Mouse (Mus musculus) naive thymus-derived CD4-positive, alpha-beta T cell, adult 2 months (primary cell): Measurements from ENCODE around the gene Tsc22d4.
A peak's percentile ranks its signal among the peaks of the same experiment; 100 is the strongest.

ENCODE experiments used
- DNase-seq: peaks from one replicate; pipeline ENCODE4 v3.0.0-alpha.2; 2011; ENCODE audit warnings: low read depth

Tsc22d4 gene

DNA sequence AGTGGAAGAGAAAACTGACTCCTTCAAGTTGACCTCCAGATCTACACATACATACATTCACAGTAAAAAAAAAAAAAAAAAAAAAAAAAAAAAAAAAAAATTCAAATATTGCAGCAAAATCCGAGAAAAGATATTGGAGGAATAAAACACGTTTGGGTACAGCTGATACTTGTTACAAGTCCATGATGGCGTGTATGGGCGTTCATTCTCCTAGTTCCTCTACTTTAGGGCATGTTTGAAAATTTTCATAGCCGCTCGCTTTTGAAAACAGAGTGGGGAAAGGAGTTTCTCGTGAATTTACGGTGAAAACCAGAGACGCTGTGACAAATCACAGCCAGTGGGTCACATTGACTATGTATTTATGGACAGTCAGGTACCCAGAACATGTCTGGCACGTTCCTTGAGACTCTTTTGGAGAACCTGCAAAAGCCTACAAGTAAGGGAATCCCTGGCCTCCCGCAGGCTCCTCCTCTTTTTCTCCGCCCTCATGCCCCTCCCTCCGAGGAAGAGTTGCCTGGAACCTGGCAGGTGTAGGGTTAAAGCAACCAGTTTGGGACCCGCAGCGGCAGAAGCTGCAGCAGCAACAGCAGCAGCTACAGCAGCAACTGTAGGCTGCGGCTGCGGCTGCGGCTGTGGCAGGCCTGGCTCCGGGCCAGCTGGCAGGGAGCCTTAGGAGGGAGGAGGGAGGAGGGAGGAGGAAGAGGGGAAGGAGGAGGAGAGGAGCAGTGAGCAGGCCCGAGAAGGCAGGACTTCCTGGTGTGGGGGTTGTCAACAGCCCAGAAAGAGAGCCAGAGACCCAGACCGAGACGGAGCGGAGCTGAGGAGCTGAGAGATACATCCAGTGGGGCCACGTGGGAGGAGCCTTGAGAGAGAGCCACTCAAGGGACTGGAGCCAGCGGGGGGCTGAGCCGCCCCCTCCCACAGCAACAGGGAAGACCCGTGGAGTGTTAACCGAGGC, at the start of gene Tsc22d4:
Gene Tsc22d4, plus strand, starts transcription at position 517 of the 958 bp plus-strand sequence.
- peak; percentile 94 for DNase-seq

DNA sequence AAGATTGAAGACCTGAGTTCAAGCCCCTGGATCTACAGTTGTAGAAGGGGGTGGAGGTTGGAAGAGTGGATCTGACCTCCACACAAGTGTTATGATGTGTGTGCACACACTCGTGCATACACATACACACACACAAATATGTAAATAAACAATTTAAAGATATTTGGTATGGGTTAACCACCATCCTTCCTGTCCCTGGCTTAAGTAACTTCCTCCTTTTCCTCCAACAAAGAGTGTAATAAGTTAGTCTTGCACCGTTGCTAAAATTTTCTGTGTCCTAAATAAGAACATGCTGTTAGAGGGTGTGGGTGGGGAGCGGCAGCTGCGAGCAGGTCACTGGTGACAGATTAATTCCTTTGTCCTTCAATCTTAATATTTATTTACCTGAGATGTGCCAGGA, 49.6 kb upstream of the Tsc22d4 start:
- DNase-seq, result no peak

DNA sequence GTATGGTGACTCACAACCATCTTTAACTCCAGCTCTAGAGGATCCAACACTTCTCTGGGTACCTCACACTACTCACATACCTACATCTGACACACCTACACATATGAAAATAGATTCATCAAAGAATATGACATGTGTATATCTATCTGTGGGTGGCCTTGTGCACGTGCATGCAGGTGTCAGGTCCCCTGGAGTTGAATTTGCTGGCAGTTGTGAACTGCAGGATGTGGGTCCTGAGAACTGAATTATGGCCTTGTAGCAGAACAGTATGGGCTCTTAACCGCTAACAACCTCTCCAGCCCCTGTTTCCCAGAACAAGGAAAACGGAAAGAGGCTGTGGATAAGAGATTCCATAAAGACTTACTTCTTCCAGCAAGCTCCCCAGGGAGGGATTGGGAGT, 46.5 kb upstream of the Tsc22d4 start:
- no peak for DNase-seq

DNA sequence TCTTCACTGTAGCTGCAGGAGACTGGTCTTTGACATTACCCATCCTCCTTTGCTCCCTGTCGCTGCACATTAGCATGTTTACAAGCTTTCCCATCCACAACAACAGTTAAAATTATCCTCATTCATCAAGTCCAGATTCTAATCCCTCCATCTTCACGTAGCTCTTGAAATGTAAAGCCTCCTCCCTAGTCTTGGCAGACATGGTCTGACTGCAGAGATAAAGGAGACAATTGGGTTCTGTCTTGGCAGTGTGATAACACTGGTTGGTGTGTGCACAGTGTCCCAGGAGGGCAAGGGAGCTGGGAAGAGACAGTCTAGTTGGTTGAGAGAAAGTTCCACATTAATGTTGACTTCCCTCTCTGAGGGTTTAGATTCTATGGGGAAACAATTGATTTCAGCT, 45.7 kb upstream of the Tsc22d4 start:
- no peak for DNase-seq

DNA sequence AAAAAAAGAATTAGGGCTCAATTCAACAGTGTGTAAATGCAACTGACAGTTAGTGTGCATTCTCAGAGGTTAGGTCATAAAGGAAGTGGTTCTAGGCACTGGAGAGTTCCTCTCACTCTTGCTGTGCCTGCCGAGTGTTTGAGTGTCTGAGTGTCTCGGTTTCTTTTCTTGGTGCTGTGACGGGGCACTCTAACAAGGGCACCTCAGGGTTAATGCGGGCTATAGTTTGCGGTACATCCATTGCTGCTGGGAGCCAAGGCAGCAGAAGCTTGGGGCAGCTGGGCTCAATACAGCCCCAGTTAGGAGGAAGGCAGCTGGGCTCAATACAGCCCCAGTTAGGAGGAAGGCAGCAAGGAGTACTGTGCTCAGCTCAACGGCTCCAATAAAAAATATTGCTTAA, 40.3 kb upstream of the Tsc22d4 start:
- peak; percentile 60 for DNase-seq

DNA sequence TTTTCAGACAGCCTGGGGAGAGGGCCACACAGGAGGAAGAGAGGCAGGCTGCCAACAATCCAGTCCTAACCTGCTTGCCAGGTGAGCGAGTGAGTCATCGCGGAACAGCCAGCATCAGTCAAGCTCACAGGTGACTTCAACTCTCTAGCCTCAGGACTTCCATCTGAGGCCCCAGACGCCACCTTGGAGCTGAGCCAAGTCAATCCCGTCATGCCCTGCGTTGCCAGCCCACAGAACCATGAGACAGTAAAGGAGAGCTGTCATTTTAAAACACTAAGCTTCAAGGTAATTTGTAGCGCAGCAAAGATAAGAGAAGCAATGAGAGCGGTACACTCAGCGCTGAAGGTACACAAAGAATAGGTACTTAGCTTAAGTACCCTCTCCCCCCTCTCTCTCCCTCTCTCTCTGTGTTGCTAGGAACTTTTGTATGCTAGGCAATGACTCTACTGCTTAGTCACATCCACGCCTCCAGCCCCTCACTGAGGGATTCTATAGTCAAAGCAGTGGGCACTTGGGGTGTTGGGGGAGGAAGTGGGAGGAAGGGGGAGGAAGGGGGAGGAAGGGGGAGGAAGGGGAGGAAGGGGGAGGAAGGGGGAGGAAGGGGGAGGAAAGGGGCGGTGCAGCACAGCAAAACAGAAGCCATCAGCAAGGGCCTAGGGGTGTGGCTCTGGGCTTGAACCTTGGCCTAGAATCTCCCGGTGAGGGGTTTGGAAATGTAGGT, 38.5 kb upstream of the Tsc22d4 start:
- DNase-seq, result peak; percentile 94

DNA sequence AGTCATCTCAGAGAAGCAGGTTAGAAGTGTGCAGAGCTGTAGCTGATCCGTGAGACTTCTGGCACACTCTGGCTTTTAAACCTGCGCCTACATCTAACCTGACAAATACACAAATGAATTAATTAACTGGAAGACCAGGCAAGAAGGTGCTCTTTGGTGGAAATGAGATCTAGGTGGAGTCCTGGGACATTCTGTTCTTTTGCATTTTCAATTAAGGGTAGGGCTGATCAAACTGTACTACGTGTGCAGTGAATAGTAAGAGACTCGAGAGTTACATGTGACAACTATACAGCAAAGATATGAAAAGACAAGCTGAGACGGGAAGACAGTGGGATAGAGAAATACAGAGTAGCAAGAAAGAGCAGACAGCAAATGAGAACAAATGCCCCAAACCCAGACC, 32.1 kb upstream of the Tsc22d4 start:
- DNase-seq, result no peak

DNA sequence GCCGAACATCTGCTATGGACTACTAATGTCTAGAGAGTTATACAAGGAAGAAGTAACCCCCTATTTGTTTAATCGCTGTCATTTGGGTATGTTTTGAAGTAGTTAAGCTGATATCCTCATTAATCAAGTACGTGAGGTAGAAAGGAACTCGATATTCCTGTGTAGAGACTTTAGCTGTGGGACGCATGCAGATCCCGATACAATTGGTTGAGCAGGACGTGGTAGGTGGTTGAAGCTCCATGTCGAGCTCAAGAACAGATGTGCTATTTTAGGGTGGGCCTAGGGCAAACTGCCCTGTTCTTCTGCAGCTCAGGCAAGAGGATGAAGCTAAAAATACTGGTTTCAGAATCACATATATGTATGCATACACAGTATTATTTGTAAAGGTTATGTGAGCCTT, 29.8 kb upstream of the Tsc22d4 start:
- DNase-seq, result no peak

DNA sequence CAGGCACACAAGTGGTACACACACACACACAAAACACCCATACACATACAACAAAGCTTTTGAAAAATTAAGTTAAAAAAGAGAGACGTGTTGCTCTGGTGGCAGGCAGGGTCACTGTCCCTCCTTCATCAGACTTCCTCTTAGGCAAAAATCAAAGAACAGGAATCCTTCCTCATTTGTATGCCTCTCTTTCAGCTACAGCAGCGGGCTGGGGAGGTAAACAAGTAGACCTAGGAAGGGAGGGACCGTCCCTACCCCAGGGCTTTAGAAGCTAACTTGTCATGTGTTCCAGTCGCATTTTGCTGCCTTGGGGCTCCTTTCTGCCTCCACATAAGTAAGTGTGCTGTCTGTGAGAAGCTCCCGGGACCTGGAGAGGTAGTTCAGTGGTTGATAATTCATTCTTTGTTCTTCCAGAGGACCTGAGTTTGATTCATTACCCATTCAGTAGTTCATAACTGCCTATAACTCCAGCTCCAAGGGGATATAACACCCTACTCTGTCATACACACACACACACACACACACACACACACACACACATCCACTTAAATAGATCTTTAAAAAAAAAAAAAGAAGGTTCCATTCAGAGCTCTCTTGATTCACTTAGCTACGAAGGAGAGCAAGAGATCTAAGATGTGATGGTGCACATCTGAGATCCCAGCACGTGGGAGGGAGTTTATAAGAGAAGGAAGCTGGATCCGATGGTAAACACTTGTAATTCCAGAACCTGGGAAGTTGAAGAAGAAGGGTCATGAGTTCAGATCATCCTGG, 27.3 kb upstream of the Tsc22d4 start:
- DNase-seq, result peak; percentile 78

DNA sequence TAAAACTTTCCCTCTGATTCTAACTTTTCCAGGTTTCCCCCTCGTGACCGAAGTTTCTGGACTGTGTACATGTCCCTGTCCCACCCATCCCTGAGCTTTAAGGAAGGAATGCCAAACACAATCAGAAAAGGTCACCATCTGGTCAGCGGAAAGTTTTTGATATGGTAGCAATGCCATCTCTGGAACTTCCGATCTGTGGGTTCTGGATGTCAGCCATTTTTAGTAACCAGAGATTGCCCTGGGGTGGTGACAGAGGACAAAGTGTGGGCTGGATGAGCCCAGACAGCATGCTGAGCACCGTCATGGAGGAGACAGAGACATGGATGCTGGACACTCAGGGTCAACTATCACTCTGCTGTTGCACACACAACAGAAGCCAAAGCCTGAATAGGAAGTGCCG, 26.4 kb upstream of the Tsc22d4 start:
- DNase-seq, result no peak

DNA sequence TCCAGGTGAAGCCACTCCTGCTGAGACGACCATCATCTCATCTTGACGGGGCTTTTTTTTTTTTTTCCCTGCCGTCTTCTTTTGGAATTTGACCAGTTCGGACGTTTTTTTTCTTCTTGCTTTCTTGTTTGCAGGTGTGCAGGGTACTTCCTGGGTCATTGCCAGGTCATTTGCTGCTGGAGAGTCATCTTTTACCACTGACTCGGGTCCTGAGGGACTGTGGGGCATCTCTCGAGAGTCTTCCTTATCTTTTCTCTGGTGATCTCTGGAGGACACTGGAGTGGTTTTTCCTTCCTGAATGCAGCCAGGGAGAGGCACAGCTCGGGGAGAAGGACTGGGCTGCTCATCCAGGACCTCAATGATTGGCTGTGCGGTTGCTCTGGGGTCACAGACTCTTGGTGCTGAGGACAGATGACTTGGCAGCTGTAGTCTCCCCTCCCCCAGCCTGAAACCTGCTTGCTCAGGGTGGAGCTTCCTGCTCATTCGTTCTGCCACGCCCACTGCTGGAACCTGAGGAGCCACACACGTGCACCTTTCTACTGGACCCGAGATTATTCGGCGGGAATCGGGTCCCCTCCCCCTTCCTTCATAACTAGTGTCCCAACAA, 24.9 kb upstream of the Tsc22d4 start:
- peak; percentile 51 for DNase-seq

DNA sequence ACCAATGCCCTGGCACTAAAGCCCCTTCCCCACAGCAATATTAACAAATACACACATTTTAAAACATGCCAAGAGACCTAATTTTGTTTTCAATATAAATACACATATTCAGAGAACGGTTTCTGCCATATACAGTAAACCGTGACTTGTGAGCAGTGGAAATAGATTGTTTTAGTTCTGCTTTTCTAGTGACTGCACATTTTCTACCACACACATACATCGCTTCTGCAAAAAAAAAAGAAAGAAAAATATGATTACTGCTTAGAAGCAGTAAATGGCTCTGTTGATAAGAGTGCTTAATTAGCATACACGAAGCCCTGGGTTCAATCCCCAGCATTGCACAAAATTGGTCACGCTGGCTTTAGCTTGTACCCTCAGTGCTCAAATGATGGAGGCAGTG, 21.7 kb upstream of the Tsc22d4 start:
- DNase-seq, result no peak

DNA sequence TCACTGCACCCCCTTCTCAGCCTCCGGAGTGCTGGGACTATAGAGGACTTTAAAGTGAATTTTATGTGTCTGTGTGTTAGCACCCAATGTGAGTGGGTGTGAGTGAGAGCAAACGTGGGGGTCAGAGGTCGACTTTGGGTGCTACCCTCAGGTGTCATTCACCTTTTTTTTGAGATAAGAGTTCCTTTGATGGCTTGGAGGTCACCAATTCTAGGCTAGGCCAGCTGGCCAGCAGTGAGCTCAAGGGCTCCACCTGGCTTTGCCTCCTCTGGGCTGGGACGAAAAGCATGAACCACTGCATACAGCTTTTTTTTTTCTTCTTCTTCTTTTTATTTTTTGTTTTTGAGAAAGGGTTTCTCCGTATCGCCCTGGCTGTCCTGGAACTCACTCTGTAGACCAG, 18.8 kb upstream of the Tsc22d4 start:
- no peak for DNase-seq

DNA sequence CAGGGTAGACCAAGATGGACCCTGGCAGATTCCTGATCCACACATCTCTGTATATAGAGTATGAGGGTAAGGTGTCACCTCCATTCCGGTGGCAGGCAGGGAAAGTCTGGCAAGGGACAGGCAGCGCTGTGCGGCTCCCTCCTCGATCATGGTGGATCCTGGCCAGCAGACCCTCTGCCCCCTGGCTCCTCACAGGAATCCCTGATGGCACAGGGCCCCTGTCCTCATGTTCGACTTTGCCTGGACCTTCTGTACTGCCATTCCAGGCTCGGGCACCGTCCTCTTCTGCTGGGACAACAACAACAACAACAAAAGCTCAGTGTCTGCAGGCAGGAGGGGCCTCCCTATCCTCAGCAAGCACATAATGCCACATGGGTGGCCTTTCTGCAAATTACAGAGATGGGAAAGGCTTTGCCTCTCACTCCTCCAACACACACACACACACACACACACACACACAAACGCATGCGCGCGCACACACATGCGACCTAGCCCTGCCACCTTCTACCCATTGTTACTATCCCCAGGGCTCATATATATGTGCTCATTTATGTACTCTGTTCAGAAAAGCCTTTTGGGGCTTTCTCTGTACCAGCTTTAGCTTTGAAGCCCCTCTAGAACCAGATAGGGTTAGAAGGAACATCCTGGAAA, 11.8 kb upstream of the Tsc22d4 start:
- no peak for DNase-seq

DNA sequence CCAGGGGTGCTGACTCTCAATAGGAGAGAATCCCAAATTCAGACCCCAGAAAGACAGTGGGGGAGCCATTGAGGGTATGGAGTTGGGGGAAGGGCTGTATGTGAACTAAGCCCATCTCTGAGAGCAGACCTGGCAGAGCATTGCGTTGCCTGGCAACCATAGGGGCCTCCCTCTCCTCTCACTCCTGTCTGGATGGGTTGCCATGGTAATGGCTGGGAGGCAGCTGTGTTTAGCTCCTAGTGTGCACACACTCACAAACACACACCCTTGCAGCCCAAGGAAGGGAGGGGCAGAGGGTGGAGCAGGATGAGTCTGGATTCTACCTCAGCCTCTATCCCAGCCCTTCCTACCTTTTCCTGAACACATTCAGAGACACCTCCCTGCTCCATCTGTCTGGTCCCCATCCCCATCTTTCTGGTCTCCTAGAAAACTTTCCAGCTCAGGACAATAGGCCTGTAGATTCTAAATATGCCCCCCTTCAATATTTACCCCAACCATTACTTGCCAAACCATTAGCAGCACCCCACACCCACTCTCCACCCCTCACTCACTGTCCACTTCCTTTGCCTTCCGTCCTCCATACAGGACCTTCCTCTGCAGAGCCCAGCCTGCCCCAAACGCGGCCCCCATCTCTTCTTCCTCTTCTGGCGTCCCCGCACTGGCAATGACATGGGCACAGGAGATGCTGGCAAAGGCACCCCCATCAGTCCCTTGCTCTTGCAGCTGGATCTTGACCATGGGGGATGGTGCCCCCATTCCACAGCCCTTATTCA, 11.1 kb upstream of the Tsc22d4 start:
- DNase-seq, result no peak

DNA sequence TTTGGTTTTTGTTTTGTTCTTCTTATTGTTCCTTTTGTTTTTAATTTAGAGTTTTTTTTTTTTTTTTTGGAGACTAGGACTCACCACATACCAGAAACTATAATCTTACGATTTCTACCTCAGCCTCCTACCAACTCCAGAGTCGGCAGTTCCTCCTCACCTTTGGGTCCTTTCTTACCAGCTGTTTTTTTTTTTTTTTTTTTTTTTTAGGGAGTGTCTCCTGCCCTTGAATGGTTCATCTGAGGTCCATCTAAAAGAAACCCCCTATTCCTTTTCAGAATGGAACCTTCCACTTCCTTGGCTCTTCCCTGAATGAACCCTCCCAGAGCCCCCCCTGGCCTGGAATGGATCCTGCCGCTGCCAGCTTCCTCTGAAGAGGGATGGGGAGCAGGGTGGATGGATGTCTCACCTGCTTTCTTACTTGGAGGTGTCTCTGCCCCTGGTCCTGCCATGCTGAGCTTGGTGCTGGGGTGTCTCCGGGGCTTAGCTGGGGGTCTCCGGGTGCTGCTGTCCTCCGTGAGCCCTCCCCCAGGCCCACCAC, 8.1 kb upstream of the Tsc22d4 start:
- DNase-seq, result no peak

DNA sequence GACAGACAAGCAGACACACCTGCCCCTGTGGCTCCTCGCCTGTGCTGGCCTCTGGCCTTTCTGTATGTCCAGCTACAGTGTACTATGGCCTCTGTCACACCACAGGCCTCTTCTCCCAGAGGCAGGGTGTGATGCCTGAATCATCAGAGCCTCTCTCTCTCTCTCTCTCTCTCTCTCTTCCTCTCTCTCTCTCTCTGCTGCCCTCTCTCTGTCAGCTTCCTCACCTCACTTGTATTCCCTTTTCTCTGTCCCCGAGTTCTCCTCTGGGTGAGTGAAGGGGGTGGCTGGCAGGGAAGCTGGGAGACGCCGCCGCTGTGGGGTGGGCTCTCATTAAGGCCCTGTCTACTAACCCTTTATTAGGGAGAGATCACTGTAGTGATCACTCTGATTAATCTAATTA, 7.0 kb upstream of the Tsc22d4 start:
- peak; percentile 48 for DNase-seq

DNA sequence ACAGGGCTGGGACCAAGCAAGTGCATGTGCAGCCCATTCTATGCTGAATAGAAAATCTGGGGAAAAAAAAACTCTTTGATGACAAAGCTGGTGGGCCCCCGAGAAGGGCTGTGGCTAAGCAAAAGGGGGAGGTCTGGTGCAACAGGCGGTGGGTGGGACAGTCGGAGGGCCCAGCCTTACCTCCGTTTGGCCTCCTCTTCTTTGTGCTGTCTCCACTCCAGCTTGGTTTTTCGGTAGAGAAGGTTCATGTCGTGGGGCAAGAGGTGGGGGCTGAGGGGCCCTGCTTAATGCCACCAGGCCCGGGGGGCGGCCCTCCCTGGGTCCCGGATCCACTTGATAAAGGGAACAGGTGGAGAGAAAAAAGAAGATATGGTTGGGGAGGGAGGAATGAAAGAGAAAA, 6.1 kb upstream of the Tsc22d4 start:
- no peak for DNase-seq

DNA sequence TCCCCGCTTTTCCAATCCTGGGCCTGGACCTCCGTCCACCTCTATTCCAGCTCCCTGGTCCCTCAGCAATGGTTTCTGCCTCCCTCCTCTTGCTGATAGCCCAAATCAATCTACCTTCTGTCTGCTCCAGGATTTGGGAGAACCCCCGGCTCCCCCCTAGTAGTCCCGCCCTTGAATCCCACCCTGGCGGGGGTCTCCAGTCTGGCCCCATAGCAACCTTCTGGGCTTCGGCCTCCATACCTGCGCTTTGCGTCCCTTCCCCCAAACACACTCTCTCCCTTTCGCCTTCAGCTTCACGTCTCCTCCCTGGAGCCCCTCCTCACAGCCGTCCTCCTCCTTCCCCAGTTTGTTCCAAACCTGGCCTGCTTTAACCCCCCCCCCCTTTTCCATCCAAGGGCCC, 5.0 kb upstream of the Tsc22d4 start:
- DNase-seq, result no peak
